Mouse (Mus musculus) heart, postnatal 25 days (tissue): Measurements from ENCODE around the gene Ube2cbp. TPM values are rescaled to one million over a fixed set of nuclear protein-coding genes. Genes with fewer than 3 reads are reported as not detected.

Source experiments
- DNase-seq: peaks from one replicate; pipeline ENCODE4 v3.0.0; 2022; ENCODE audit warnings: low spot score
- intact Hi-C: fragments of 180-260 bp; cut with DNase I; formaldehyde crosslinking; loops from one replicate; pipeline ENCODE4 v1.15.1; 2025
- total RNA-seq, 2 experiments: library from RNA; stranded (reverse); gene quantifications; 2 replicates each; pipeline ENCODE4 v1.2.3; 2021

Gene Ube2cbp
- total RNA-seq, 2 experiments from 2014 or later: 1.1 to 1.7 TPM

DNA sequence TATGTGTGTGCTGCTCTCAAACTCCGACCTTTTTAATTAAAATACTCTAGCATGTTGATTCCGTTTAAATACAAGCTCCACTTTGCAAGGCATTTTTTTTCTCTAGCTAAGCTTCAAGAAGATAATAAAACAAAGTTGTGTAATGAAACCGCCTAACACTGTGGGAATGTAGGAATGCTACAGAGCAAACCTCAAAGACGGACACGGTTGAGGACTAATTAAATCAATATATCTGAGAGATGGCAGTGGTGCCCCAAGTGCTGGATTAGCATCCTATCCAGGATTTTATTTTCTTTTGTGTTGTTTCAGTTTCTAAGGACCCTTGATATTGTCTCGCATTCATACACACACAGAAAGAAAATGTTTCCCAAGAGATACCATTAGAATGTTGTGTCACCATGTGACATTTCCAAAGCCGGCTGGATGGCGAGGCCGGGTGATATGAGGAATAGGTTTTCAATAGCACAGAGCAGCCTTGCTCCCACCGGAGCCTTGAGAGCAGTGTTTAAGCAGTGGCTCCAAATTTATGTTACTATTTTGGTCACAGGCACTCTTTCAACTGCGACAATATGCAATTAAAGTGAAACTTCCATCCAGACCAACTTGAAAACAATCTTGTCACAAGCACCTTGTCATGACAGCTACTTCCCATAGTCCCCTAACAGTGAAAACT, 26.3 kb downstream of the Ube2cbp start:
- intact Hi-C loops: no loop called here
- DNase-seq: no peak

DNA sequence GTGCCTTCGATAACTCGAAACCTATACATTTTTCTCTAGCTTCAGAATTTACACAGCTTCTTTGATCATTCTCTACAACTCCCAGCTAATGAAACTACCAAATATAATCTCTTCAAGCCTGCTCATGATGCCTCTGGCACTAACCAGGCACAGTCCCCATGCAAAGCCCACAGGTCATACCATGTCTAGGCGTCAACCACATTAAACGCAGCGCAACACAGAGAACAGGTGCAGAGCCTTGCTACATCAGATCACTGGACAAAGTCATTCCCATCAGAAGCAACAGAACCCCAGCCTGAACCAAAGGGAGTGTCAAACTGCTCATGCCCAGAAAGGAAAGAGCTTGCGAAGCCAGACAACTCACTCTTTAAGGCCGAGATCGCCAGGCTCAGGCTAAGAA, 28.1 kb downstream of the Ube2cbp start:
- DNase-seq: no peak
- intact Hi-C loops: no loop called here

DNA sequence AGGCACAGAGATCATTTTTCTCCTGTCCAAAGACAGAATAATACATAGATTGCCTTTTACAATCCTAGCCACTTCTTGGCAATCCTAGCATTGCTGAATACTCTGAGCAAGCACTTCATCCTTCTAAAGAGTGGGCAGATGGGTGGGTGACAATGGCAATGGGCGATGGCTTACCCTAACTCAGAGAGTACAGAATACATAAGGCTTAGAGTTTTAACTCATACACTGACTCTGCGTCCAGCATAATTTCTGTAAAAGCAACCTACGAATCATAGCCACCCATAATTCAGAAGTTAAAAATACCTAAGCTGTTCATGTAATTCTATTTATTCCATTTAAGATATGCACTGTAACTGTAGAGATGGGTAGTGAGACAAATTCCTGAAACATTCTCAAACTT, 29.2 kb downstream of the Ube2cbp start:
- intact Hi-C loops: no loop called here
- DNase-seq: no peak

DNA sequence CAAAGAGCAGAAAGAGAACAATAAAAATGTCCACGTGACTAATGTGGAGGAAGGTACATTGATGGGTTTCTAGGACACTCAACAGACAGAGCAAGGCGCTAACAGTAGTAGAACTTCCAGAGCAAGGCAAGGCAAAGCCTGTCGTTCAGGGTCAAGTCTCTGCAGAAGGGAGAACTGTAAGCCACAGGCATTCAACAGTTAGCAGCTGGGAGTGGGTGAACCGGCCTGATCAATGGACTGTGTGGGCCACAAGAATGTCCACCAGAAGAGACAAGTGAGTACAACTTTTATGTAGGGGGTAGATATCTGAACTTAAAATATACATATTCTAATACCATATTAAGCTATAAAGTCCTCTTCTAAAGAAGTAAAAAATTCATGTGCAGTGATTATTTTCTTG, 41.4 kb downstream of the Ube2cbp start:
- intact Hi-C loops: no loop called here
- no peak for DNase-seq

DNA sequence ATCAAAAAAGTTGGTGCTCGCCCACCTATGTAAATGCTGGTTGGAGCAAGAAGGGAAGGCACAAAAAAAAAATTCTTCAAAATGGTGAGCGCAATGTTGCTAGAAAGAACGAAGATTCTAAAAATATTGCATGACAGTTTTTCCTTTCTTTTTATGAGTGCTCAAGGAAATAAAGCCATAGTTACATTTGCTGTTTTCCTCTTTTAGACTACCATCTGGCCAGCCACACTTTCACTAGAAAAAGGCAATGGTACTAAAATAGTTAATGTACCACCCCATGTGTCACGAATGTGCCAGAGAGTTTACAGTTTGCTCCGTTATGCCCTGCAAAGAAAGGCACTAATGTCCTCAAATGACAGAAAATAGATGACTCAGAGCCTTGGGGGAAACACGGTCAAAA, 45.4 kb downstream of the Ube2cbp start:
- intact Hi-C loops: no loop called here
- no peak for DNase-seq

DNA sequence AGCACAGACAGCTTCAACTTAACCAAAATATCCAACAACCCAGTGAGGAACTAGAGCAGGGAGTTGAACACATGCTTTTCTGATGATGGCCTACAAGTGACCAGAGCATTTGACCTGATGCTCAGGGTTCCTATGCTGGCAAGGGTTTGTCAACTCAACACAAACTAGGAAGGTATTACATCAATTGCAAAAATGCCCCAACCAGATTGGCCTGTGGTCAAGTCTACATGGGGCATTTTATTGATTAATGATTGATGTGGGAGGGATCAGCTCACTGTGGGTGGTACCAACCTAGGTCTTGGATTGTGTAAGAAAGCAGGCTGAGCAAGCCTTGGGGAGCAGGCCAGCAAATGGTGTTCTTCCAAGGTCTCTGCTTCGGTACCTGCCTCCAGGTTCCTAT, 46.8 kb downstream of the Ube2cbp start:
- no peak for DNase-seq
- intact Hi-C loops: no loop called here

DNA sequence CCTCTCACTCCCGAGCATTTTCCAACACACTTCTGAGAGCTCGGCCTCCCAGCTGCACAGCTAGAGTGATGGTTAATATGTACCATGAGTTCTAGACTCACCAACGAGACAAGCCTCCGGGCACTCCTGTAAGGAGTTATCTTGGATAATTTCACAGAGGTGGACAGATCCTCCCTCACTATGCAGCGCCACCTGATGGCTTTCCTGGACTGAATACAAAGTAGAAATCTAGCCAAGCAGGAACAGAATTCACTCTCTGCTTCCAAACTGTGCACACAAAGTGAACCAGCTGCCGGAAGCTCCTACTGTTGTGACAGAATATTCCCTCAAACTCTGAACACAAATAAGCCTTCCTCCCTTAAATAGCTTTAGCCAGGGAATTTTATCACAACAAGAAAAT, 69.0 kb downstream of the Ube2cbp start:
- intact Hi-C loops: no loop called here
- no peak for DNase-seq

DNA sequence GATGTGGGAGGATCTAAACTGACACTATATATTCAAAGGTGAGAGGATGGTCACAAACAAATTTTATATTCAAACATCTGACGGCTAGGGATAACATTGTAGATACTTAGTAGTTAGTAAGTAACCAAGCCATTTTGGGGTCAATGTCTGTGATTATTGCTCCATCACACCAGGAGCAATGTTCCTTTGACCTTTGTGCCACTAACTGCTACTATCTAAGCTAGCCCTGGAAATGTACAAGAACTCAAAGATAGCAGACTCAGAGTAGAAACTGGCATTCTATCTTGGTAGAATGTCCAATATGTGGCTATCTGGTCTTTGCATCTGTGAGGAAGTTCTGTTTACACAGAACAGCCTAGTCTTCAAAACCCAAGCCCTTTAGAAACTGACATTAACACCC, 69.7 kb downstream of the Ube2cbp start:
- no peak for DNase-seq
- intact Hi-C loops: no loop called here

DNA sequence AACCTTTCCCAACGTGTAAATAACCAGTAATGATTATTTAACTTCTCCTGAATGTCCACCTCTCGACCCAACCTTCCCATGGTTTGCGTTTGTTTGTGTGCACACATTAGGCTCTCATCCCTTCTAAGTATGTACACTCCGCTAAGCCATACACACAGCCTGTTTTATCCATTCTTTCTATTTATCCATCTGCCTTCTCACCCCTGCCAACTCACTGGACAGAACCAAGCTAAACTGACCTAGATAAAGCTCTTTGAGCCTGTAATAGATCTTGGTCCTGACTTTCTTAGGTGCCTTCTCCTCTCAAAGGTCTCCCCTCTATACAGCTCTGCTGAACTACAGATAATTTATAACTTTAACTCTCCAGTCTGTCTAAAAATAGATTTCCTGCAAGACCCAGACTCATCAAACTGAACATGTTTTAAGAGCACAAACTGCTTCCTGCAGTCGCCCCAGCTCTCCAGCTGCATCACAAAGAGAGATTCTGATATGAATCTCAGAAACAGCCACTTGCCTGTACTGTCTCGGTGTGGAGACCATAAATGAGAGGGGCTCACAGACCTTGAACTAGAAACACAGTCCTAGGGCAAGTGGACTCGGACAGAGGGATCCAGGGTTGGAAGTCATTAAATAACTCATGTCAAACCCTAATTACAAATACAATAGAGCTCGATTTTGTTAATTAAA, 71.0 kb downstream of the Ube2cbp start:
- intact Hi-C loops: no loop called here

DNA sequence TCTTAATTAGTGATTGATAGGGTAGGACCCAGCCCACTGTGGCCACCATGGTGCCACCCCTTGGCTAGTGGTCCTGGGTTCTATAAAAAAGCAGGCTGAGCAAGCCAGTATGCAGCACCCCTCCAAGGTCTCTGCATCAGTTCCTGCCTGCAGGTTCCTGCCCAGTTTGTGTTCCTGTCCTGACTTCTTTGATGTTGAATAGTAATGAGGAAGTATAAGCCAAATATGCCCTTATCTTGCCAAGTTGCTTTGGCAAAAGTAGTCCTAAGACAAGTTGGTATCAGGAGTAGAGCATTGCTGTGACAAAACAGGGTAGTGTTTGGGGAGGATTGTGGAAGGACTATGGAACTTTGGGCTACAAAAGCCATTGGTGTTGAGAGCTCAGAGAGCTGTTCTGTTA, 73.3 kb downstream of the Ube2cbp start:
- intact Hi-C loops: no loop called here
- DNase-seq: no peak

More for the DNA sequence above, 71.0 kb downstream of the Ube2cbp start:
- DNase-seq: no peak

DNA sequence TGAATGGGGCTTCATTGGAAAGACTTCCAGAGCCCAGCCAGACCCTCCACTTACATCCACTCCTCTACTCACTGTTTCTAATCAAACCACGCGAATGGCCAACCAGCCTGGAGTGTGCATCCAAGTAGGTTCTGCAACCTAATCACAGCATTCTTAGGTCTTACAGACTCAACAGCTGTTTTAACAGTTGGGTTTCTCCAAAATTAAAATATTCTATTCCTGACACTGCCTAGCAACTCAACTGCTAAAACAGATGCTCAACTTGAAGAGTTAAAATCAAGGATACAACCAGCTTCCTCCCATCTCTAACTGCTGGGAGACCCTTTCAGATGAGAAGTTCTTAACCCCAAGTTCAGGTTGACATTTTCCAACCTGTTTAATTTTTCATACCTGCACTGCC, 74.0 kb downstream of the Ube2cbp start:
- no peak for DNase-seq

DNA sequence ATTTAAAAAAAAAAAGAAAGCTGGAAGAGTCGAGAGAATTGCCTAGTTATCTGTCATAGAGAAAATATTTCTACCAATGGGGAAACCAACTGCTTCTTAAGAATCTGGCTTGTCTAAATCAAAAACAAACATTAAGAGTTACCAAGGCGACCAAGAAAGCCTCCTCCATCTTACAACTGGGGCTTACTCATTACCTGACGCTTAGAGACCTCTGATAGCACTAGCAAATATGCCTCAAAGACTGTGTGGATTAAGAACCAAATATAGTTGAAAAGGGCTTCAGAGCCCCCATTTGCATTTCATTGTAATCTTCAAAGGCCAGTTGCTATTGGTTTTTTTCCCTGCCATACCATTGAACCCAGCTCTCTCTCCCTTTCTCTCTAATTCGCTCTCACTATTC, 76.2 kb downstream of the Ube2cbp start:
- intact Hi-C loops: no loop called here
- no peak for DNase-seq

More for the DNA sequence above, 74.0 kb downstream of the Ube2cbp start:
- intact Hi-C loops: no loop called here

DNA sequence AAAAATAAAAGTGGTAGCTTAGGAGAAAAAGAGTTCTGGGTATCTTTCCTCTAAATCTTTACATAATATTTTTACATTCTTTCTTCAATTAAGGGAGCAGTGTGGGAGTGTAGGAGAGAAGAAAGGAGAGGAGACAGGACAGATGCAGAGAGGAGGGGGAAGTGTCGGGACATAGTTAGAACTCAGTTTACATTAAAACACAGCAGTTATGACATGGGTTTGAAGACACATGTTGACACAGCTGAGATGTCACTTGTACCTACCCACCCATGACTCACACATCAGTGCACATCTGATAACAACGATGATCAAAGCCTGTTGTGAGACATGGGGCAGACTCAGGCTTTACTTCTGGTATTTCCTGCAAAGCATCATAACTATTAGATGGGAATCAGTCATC, 87.8 kb downstream of the Ube2cbp start:
- no peak for DNase-seq
- intact Hi-C loops: no loop called here

DNA sequence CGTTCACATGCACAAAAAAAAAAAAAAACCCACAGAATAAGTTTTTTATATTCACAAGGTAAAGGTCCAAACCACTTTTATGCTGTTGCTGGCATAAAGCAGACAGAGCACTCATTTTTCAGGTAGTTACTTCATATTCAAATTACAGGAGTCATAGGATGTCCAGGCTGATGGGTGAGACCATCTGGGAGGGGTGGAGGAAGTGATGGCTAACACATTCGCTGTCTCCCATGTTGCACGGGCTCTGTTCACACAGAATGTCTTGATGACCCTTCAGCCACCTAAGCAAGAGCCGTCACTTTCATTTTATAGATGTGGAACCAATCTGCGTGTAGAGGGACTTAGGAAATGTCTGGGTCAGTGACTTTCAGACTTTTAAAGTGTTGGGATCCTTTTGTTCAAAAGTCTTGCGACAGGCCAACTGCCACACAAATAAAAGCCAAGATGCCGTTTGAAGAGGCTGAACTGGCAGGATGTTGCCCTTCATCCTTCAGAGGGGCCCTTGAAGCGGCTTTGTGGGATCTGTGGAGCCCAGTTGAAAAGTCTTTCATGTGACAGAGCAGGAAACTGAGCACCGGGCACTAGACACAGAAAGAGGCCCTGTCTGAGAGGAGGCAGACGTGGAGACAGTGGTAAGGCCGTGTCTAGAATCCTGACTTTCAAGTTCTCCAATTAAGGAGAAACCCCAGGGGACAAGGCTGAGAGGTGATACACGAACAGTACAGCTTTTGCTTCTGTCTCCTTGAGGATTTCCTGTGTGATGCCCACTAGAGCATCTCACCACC, 91.8 kb downstream of the Ube2cbp start:
- no peak for DNase-seq
- intact Hi-C loops: no loop called here

DNA sequence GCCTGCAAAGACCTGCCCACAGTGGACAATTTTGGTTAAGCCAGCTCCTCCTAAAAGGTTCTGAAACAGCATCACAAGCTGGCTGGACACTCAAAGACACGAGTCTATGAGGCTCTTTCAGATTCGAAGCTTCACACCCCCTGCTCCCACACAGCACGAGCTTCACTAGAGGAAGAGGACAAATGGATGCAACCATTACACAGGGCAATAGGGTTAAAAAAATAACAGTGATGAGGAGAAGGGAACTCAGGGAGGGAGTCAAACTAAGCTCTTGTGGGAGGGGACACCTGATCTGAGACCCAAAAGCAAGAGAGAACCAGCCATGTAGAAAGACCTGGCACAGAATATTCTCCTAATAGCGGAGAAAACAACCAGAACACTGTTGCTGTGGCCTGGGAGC, 95.5 kb downstream of the Ube2cbp start:
- DNase-seq: no peak
- intact Hi-C loops: no loop called here

DNA sequence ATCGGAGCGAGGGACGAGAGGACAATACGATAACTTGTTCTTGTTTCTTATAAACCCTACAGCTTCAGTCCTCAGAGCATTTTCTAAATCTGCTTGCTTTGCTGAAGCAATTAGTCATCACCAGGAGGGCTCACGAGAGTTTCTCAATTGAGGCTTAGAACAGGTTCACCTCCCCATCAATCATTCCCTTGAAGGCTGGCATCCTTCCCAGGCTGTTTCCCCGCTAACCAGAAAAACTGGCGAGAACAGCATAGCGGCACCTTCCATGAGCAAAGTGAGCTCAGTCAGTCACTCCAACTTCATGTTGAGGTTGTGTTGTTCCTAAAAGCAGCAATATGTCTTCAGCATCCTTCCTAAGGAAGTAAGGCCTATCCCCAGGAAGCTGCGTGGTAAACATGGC, 104.2 kb downstream of the Ube2cbp start:
- intact Hi-C loops: no loop called here
- DNase-seq: no peak

DNA sequence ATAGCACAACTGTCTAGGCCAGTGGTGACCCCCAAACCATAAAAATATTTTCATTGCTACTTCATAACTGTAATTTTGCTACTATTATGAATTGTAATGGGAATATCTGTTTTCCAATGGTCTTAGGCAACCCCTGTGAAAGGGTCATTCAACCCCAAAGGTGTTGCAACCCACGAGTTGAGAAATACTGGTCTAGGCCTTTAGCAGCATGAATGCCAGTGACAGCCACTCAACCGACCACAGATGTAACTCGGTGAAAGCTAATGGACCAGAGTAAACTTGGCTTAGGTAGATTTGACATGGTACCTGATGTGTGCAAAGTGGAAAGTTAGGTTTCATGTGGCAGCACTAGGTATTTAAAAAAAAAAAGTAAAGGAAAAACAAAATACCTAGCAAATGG, 108.9 kb downstream of the Ube2cbp start:
- intact Hi-C loops: no loop called here
- no peak for DNase-seq

DNA sequence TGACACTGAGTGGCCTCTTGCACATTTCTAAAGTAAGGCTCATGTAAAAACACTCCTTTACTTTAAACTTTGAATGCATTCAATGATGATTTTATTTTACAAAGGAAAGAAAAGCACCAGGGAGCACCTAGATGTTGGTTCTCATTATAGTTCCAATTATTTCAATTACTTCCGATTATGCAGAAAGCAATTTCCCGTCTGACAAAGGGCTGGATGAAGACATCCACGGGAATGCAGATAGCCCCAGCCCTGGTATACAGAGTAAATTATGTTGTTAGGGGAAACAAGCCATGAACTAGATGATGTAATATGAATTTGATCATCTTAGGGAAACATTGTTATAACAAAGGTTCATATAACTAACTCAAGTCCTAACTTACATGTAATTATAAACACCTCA, 113.3 kb downstream of the Ube2cbp start:
- intact Hi-C loops: no loop called here
- no peak for DNase-seq

DNA sequence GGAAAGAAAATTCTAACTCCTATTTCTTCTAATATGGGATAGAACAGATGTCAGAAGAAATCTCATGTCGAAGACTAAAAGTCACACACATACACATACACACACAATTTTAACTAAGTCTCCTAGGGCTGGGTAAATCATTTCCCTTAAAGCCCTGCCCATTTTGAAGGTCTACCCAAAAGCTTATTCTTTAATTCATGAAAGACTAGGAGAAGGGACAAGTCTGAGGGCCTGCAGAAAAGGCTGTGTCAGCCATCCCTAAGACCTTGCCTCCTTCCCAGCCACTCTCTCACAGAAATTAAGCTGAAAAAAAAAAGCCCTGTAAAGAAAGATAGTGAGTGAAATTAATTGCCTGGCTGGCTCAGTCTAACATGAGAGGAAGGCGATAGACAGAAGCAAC, 128.0 kb downstream of the Ube2cbp start:
- intact Hi-C loops: no loop called here
- DNase-seq: no peak

DNA sequence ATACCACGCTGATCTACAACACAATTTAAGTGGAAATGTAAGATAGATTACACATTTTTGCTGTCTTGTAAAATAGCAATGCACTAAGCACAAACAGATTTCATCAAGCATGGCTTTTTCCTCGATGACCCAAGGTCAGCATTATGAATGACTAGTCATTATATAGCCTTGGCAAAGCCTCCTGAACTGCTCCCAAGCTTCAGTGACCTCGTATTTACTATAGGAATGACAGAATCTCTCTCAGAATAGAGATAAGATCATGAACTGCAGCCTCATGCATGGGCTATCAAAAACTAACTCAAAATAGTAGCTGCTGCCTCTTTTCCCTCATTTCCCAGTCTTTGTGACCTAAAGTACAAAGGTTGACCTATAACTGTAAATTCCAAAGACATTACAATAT, 128.4 kb downstream of the Ube2cbp start:
- intact Hi-C loops: no loop called here
- no peak for DNase-seq

DNA sequence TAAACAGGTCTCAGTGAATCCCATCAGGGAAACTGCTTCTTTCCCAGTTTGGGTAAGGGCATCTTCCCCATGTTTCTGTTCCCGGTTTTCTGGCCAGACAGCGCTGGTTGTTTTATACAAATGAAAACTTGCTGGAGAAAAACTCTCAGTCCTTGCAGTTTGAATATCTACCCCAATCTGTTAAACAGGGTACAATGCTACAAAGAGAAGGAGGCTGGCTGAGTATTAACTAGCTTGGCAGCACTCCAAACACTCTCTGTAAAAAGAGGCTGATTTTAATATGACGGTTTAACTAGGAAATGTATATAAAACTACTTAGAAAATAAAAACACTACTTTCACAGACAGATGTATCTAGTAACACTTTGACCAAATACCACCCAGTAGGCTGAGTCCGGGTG, 129.2 kb downstream of the Ube2cbp start:
- no peak for DNase-seq
- intact Hi-C loops: no loop called here
